Mouse (Mus musculus) olfactory bulb, adult 2 months (tissue): ENCODE results near the gene Lmod1.

Experiments
- CTCF ChIP-seq: fragments of 200-500 bp; IDR thresholded peaks from 2 replicates; pipeline ENCODE4 v1.5.1; 2012; ENCODE audit warnings: low read depth, mild to moderate bottlenecking, low read length, moderate library complexity; ENCODE audit not compliant: insufficient read depth
- POLR2A ChIP-seq: fragments of 200-500 bp; IDR thresholded peaks from 2 replicates; pipeline ENCODE4 v1.6.1; 2012; ENCODE audit warnings: mild to moderate bottlenecking, low read depth, low read length, moderate library complexity; ENCODE audit not compliant: insufficient read depth

DNA sequence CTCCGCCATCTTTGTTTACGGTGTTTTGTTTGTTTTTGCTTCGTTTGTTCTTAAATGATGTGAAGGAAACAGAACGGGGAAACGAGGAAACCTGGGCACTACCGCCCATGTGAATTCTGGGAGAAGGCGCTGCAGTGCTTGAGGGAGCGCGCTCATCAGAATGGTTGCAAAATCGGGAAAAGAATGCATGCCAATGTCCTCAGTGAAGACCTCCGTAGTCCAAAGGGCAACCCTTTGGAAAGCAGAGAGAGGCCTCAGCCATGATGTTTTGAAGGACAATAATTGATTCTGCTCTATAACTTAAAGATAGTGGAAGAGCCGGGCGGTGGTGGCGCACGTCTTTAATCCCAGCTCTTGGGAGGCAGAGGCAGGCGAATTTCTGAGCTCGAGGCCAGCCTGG, 42.8 kb upstream of the Lmod1 start:
- TF ChIP-seq POLR2A (no peak), CTCF (no peak)
